Mouse (Mus musculus) thymus, adult 2 months (tissue): ENCODE data around the gene Psma4.

ENCODE experiments used
- CTCF ChIP-seq: fragments of 200-500 bp; IDR thresholded peaks from 2 replicates; pipeline ENCODE4 v1.5.1; 2012; ENCODE audit warnings: mild to moderate bottlenecking, control low read depth, low read length, moderate library complexity, borderline replicate concordance; ENCODE audit not compliant: control insufficient read depth, poor library complexity, insufficient read depth; ENCODE audit errors: extremely low read depth
- POLR2A ChIP-seq: fragments of 200-500 bp; IDR thresholded peaks from 2 replicates; pipeline ENCODE4 v1.6.1; 2012; ENCODE audit warnings: mild to moderate bottlenecking, low read length, control low read depth, moderate library complexity; ENCODE audit not compliant: control insufficient read depth, poor library complexity, insufficient read depth; ENCODE audit errors: extremely low read depth

- TF ChIP-seq CTCF: no peak
- no peak for TF ChIP-seq POLR2A
These were observed 4.3 kb upstream of the Psma4 start for GRCm38 (mm10) chr9:54946256-54946655.
